Mouse (Mus musculus) myocyte (in vitro differentiated cells): ENCODE results near the gene Slc13a4.

Source experiments
- CEBPB ChIP-seq: IDR thresholded peaks from 2 replicates; pipeline ENCODE4 v1.6.1; 2011; ENCODE audit warnings: mild to moderate bottlenecking, moderate library complexity; ENCODE audit not compliant: poor library complexity, insufficient read depth, severe bottlenecking
- E2F4 ChIP-seq: IDR thresholded peaks from one replicate; pipeline ENCODE4 v1.6.1; 2011; ENCODE audit warnings: mild to moderate bottlenecking, control low read depth, moderate library complexity; ENCODE audit not compliant: insufficient read depth
- MAX ChIP-seq: IDR thresholded peaks from one replicate; pipeline ENCODE4 v1.6.1; 2011; ENCODE audit warnings: low read depth, mild to moderate bottlenecking, control low read depth
- MYOD1 ChIP-seq, 3 experiments: IDR thresholded peaks; one replicate each; pipeline ENCODE4 v1.6.1; 2011; ENCODE audit warnings: control low read depth in 2 of 3, low read depth in 2 of 3, mild to moderate bottlenecking in 2 of 3, moderate library complexity in 1 of 3; ENCODE audit not compliant: insufficient read length in 2 of 3, control insufficient read depth in 1 of 3
- MYOG ChIP-seq, 3 experiments: IDR thresholded peaks; one replicate each; pipeline ENCODE4 v1.6.1; 2011; ENCODE audit warnings: control low read depth in 2 of 3, low read depth in 2 of 3, mild to moderate bottlenecking in 2 of 3; ENCODE audit not compliant: insufficient read length in 2 of 3, control insufficient read depth in 1 of 3, insufficient read depth in 1 of 3
- POLR2A ChIP-seq: IDR thresholded peaks from one replicate; pipeline ENCODE4 v1.6.1; 2011; ENCODE audit warnings: low read depth, mild to moderate bottlenecking, control low read depth, moderate library complexity; ENCODE audit not compliant: insufficient read length
- POLR2AphosphoS2 ChIP-seq: IDR thresholded peaks from one replicate; pipeline ENCODE4 v1.6.1; 2011; ENCODE audit warnings: low read depth, control low read depth; ENCODE audit not compliant: insufficient read length
- REST ChIP-seq: IDR thresholded peaks from one replicate; pipeline ENCODE4 v1.6.1; 2011; ENCODE audit warnings: mild to moderate bottlenecking, control low read depth, moderate library complexity; ENCODE audit not compliant: insufficient read depth, insufficient read length
- TCF3 ChIP-seq: IDR thresholded peaks from one replicate; pipeline ENCODE4 v1.6.1; 2011; ENCODE audit warnings: low read depth, control low read depth; ENCODE audit not compliant: insufficient read length
- USF1 ChIP-seq: IDR thresholded peaks from one replicate; pipeline ENCODE4 v1.6.1; 2011; ENCODE audit warnings: low read depth, mild to moderate bottlenecking, control low read depth, moderate library complexity

DNA sequence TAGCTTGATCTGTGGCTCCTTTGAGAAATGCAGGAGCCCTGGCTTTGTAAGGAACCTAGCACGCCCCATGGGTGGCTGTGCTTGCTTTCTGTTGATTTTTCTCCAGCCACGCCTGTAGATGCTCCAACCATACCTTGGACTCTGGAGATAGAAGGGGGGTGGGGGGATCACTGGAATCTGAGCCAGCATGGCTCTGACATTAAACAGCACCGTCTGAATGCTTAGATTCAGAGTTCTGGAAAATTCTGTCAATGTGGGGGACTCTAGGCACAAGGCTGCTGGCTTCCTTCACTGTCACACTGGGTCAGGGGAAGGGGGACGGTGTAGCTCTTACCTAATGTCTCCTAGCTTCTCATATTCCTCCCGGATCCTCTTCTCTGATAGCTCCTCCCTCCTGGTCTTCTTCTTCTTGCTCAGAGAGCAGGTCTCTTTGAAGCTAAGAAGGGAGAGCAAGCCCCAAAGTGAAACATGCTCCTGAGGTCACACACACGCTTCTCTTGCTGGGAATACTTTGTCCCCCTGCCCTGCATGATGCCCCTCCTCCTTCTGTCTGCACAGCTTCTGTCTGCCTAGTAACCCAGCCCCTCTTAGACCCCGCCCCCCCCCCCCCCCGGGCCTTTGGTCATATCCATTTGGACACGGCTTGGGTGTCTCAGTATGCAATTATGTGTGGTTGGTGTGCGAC is 29.9 kb downstream of the Slc13a4 start:
- TF ChIP-seq E2F4 (no peak), POLR2A (no peak), MYOD1 (IDR thresholded peaks at IDR 0.05; ENCODE audit: control insufficient read depth in 1 of 3, insufficient read length in 2 of 3, low read depth in 2 of 3) (no peak), MYOG (IDR thresholded peaks at IDR 0.05; ENCODE audit: control insufficient read depth in 1 of 3, insufficient read depth in 1 of 3, insufficient read length in 2 of 3, low read depth in 2 of 3) (no peak), USF1 (no peak), TCF3 (no peak), CEBPB (no peak), POLR2AphosphoS2 (no peak), MAX (no peak), REST (no peak)
